ENCODE assay signal across 8 mouse cellular contexts in the genomic region with DNA sequence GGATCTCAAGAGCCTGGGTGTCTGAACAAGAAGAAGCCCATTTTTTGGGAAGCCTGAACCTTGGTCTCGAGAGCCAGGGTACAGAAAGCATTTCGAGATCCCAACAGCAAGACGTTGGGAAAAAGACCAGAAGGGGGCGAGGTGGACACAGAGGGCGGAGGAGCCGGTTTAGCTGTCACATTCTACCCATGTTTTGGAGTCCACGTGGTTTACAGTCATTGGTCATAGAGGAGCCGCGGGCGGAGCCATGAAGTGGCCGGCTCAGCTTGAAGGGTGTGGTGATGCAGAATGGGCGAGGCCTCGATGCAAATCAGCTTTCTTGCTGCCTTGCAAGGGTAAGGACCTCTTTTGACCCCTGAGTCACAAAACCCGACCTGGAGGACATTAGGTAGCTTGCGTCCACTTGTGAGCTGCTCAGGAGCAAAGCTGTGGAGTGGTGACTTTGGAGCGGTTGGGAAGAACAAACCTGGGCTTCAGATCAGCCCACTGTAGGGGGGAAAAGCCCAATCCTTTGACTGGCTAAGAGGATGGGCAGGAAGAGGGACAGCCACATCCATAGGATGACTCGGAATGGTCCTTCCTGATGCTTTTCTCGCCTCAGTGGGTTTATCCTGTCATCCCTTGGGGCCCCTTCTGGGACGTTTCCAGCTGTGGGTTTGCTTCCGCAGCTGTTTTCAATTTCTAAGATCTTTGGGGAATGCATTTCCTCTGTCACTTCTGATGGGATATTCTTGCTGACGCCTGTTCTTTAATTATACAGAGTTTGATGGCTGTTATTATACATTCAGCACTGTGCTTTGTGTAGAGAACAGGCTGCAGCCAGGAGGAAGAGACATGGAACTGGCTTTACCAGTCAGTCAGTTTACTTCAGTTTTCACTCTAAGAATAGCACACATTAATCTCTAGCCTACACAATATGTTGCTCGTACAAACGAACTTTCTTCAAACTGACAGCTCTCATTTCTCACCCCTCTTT. TPM values are rescaled to one million over a fixed set of nuclear protein-coding genes. Genes with fewer than 3 reads are reported as not detected.
A peak's percentile ranks its signal among the peaks of the same experiment; 100 is the strongest.
DNase-seq lines count a peak whose midpoint lies in the region; ATAC-seq lines count a peak whose summit lies in the region.

No protein-coding gene starts in this region.

- no peaks in the 10 kb centered on the region for H3K9me3 ChIP-seq in embryonic facial prominence, embryonic 13.5 days
- no peaks in the 10 kb centered on the region for H3K9me3 ChIP-seq in heart, embryonic 15.5 days (replicated peaks)

- H3K36me3 ChIP-seq in embryonic facial prominence, embryonic 13.5 days, result no peaks in the 10 kb centered on the region
- no peaks in the 10 kb centered on the region for H3K36me3 ChIP-seq in heart, embryonic 15.5 days

- H3K4me1 ChIP-seq in embryonic facial prominence, embryonic 13.5 days, result peaks cover 13% of the 10 kb centered on the region
- H3K4me1 ChIP-seq in heart, embryonic 15.5 days (replicated peaks), result peaks cover 11% of the 10 kb centered on the region

- 7% methylated on average over 23 of the region's 23 CpGs for whole genome bisulfite sequencing in embryonic facial prominence, embryonic 13.5 days
- WGBS in heart, embryonic 15.5 days, result 8% methylated on average over 23 of the region's 23 CpGs

- H3K9ac ChIP-seq in embryonic facial prominence, embryonic 13.5 days, result no peak overlapping the region
- no peak overlapping the region for H3K9ac ChIP-seq in heart, embryonic 15.5 days

- peak; percentile 65 for ATAC-seq in embryonic facial prominence, embryonic 13.5 days (ENCODE audit: insufficient number of reproducible peaks, insufficient read depth, low FRiP score, low TSS enrichment, low read depth)
- peak; percentile 66; the same call in 1 of the 2 replicates for ATAC-seq in heart, embryonic 15.5 days (replicated peaks; ENCODE audit: insufficient number of reproducible peaks, insufficient read depth, low FRiP score, low read depth)

- peaks cover 12% of the 10 kb centered on the region; the same call in 1 of the 2 replicates for H3K27me3 ChIP-seq in embryonic facial prominence, embryonic 13.5 days
- peaks cover 4% of the 10 kb centered on the region; the same call in 1 of the 2 replicates for H3K27me3 ChIP-seq in heart, embryonic 15.5 days

- H3K4me3 ChIP-seq in embryonic facial prominence, embryonic 13.5 days, result peak overlapping the region; percentile 16; the same call in 1 of the 2 replicates
- H3K4me3 ChIP-seq in heart, embryonic 15.5 days, result peak overlapping the region; percentile 3

- H3K27ac ChIP-seq in embryonic facial prominence, embryonic 13.5 days, result no peak overlapping the region
- H3K27ac ChIP-seq in heart, embryonic 15.5 days, result no peak overlapping the region

- peak overlapping the region; percentile 54 for H3K4me2 ChIP-seq in embryonic facial prominence, embryonic 13.5 days
- peak overlapping the region; percentile 54 for H3K4me2 ChIP-seq in heart, embryonic 15.5 days

- DNase-seq in 416B (ENCODE audit: low read depth), result peak; percentile 93
- peak; percentile 28 for DNase-seq in NIH3T3 (ENCODE audit: low read depth)
- DNase-seq in kidney, postnatal 10 days, result peak; percentile 75
- DNase-seq in lung, postnatal 14 days, result peak; percentile 71
- peak; percentile 63 for DNase-seq in ovary, postnatal 36 days (ENCODE audit: low spot score)
- no peak for DNase-seq in layer of hippocampus, postnatal 36 days

RNA-seq across cellular contexts. Expression of a gene that starts 22.1 kb away (rescaled TPM):
- 5.2 and 5.8 TPM in 2 replicates for polyA plus RNA-seq in embryonic facial prominence, embryonic 13.5 days (2015; fragmentation: Nextera tagmentation; extraction: Ambion mirVana)
- polyA plus RNA-seq in heart, embryonic 15.5 days (2015; fragmentation: Nextera tagmentation; extraction: Ambion mirVana), result 0.33 and 1.8 TPM in 2 replicates
- total RNA-seq in layer of hippocampus, postnatal 36 days (2021), result under 1 TPM; 0.28 to 0.35 TPM

RNA-seq across cellular contexts. Expression of a gene that starts 23.4 kb away (rescaled TPM):
- polyA plus RNA-seq in embryonic facial prominence, embryonic 13.5 days (2015; fragmentation: Nextera tagmentation; extraction: Ambion mirVana), result 6.6 and 6.9 TPM in 2 replicates
- 5.1 and 5.4 TPM in 2 replicates for polyA plus RNA-seq in heart, embryonic 15.5 days (2015; fragmentation: Nextera tagmentation; extraction: Ambion mirVana)
- total RNA-seq in layer of hippocampus, postnatal 36 days (2021), result 10 to 100 TPM; 15.8 to 18.5 TPM

Comparison
In these comparisons a context has a peak if more than half of its experiments do, and no peak if none do; other contexts are left out.
1. DNase-seq: peak in 416B (single experiment), NIH3T3 (single experiment), kidney, postnatal 10 days (single experiment), lung, postnatal 14 days (single experiment) and ovary, postnatal 36 days (single experiment); none in layer of hippocampus, postnatal 36 days (0 of 2).